Mouse (Mus musculus): Measurements from ENCODE around the gene Ppp1r37.
A peak's percentile ranks its signal among the peaks of the same experiment; 100 is the strongest.
"Not testable (repeated sequence)": the region's sequence is repeated elsewhere in the genome, so short reads cannot be mapped to it uniquely, and the experiment has no call there.

The Ppp1r37 gene

DNA sequence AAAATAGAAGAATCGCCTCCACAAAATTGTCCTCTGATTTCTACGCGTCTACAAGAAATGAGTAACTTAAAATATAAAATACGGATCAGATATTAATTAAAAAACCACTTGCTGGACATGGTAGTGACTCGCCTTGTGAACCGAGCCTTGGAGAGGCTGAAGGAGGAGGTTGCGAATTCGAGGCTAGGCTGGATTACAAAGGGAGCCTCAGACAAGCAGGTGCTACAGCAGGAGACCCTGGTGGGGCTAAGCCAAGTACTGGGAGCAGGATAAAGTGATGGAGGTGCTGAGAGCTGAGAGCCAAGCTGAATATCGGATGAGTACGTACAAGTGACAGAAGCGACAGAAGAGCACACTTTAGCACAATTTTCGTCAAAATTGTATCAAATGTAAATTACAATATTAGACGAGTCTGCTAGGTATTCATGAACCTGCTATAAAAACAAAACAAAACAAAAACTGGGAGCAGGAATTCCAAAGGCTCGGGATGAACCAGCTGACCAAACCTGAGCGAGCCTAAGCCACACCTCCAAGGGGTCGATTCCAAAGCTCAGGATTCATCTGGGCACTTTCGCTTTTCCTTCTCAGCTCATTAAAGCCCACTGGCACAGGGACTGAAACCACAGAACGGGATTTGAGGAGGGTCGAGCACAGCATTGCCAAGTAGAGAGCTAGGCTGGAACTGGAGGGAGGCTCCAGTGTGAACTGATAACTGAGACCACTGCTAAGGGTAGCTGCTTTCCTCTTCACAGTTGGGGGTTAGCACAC, at the start of gene Ppp1r37:
Gene Ppp1r37 (minus strand): TSS at position 434 of the 768 bp plus-strand sequence.
- no peak for DNase-seq (ENCODE audit: low read depth in 1 of 2, low spot score in 2 of 2)

DNA sequence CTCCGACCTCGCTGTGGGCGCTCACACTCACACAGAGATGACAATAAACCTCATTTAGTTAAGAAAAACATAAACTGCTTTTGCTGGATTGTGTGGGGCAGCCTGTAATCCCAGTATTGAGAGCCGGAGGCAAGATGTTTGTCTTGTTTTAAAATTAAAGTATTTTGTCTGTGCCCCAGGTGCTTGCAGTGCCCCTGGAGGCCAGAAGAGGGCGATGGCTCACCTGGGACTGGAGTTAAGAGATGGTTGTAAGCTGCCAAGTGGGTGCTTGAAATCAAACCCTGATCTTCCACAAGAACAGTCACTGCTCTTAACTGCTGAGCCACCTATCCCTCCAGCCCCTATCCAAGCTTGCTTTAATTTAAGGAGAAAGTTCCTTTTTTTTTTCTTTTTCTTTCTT, 48.1 kb upstream of the Ppp1r37 start:
- DNase-seq (ENCODE audit: low read depth in 1 of 2, low spot score in 2 of 2) = no peak

DNA sequence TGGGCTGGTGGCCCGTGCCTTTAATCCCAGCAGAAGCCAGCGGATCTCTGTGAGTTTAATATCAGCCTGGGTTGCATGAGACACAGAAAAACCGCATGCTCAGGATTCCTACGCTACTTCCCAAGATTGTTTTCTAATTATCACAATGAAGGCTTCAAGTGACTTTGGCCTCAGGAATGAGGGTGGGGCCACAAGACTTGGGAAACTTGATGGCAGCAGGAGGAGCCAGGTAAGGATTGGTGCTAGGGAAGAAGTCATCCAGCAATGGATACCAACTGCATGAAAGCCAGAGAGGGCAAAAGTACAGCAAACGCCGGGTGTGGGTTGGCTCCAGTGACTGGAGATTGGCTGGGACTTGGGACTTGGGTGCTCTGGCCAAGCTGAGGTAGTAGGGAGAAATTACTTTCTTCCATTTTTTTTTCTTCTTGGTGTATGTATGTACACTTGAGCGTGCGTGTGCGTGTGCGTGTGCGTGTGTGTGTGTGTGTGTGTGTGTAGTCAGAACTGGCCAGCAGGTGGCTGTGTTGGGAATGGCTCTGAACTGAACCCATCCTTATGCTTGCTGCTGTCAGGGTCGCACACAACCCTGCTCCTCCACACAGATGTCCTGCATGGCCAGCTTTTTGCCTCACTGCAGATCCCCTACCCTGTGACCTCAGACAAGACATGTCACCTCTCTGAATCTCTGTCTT, 46.9 kb upstream of the Ppp1r37 start:
- DNase-seq (ENCODE audit: low read depth in 1 of 2, low spot score in 2 of 2) = no peak

DNA sequence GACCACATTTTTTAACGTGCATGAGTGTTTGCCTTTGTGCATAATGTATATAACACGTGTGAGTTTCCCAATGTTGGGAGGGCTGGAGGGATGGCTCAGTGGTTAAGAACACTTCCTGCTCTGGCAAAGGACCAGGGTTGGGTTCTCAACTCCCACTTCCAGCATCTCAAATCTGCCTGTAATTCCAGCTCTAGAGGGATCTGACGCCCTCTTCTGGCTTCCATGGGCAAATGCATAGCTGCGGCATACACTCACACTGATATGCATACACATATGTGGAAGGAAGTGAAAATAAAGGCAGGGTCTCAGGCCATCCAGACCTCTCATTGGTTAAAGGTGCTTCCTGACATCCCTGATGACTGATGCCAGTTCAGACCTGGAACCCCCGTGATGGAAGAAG, 44.4 kb upstream of the Ppp1r37 start:
- no peak for DNase-seq (ENCODE audit: low read depth in 1 of 2, low spot score in 2 of 2)

DNA sequence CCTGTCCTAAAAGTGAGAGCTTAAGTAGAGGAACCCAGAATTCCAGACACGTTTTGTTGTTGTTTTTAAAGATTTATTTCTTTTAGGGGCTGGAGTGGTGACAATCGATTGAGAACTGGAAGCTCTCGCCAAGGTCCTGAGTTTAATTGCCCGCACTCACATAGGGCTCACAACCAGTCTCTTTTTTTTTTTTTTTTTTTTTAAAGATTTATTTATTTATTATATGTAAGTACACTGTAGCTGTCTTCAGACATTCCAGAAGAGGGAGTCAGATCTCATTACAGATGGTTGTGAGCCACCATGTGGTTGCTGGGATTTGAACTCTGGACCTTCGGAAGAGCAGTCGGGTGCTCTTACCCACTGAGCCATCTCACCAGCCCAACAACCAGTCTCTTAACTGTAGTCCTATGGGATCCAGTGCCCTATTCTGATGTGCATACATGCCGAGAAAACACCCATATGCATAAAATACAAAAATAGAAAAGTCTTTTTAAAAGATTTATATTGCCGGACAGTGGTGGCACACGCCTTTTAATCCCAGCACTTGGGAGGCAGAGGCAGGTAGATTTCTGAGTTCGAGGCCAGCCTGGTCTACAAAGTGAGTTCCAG, 41.8 kb upstream of the Ppp1r37 start:
- DNase-seq (ENCODE audit: low read depth in 1 of 2, low spot score in 2 of 2) = not testable (repeated sequence)

DNA sequence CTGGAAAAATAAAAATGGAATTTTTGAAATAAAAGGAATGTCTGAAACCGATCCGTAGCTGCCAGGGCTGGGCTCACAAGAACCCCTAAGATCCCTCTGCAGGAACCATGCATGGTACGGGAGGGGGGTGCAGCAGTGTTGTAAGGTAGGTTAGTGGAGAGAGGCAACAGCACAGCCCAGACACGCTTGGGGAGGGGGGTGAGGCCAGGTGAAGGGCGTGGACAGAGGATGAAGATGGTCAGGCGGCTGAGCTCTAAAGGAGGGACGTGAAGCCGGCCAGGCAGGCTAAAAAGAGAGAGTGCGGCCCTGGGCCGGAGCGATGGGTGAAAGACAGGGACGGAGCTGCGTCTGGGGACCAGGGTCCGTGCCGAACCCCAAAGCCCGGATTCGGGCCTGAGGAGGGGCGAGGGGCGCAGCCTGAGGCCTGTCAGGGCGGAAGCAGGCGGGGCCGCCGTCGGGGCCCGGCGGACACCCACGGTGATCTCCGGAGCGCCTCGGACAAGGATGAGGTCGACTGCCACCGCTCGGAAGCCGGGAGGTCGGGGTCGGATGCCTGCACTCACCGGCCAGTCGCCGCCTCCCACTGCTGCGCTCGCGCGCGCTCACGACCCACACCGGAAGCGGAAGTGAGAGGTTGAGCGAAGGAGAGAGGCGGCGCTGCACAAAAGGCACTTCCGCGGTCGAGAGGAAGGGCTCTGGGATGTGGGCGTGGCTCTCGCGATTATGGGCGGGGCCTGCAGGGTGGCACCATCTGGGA, 41.2 kb upstream of the Ppp1r37 start, which contains the start of gene Clasrp:
Gene Clasrp (minus strand): TSS at position 638 of the 757 bp plus-strand sequence.
- peak; percentile 90 to 93 for DNase-seq (ENCODE audit: low read depth in 1 of 2, low spot score in 2 of 2)

DNA sequence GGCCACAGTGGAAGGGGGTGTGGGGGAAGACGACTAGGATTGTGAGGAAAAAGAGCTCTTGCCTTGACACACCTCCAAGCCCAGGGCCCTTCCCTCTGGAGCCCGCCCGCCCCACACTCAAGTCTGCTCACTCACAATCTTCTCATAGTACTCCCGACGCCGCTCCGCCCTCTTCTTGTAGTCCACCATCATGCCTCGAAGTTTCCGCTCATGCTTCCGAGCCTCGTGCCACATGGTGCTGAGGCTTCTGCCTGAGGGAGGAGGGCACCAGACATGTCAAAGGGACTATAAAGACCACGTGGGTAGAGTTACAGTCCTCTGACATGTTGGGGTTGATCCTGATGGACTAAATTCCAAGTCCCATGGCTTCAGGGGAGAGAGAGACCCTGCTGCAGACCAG, 40.2 kb upstream of the Ppp1r37 start:
- DNase-seq (ENCODE audit: low read depth in 1 of 2, low spot score in 2 of 2) = no peak

DNA sequence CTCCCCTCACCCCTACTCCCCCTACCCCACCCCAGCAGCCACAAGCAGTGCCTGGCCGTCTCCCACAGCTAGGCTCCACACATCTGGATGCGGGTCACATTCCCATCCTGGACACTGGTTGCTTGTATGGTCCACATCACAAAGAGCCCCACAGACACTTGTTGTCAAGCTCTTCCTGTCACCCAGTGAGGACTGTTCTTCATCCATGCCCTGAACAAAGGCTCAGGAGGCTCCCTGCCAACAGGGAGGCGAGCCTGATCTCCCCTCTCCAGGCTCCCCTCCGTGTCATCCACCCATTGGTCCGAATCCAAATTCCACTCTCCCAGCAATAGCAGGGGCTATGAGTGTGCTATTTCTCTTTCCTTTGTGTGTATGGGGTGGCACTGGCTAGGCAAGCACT, 37.7 kb upstream of the Ppp1r37 start:
- DNase-seq (ENCODE audit: low read depth in 1 of 2, low spot score in 2 of 2) = no peak

DNA sequence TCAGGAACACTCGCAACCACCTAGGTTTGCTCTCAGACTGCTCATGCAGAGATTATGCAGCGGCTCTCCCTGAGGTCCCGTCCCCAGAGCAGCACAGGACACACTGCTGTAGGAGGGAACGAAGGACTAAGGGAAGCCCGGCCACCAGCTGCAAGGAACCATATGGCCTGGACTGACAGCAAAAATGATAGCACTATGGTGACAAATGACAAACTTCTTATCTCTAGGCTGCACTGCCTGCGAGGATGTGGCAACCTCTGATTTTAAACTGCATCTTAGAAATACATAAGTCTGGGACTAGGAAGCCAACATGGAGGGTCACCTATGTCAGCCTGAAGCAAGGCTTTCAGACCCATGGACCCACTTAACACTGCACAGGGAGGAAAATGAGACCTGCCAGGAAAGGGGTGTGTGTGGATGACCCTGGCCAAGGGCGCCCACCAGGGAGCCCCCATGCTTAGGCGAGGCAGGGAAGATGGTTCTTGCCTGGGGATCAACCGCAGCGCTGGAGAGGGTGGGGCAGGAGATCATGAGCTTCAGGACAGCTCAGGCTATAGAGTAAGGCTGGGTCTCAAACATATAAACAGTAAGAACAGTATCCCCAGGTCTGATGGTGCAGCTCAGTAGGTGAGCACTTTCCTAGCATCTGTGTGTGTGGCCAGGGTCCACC, 30.3 kb upstream of the Ppp1r37 start:
- no peak for DNase-seq (ENCODE audit: low read depth in 1 of 2, low spot score in 2 of 2)

DNA sequence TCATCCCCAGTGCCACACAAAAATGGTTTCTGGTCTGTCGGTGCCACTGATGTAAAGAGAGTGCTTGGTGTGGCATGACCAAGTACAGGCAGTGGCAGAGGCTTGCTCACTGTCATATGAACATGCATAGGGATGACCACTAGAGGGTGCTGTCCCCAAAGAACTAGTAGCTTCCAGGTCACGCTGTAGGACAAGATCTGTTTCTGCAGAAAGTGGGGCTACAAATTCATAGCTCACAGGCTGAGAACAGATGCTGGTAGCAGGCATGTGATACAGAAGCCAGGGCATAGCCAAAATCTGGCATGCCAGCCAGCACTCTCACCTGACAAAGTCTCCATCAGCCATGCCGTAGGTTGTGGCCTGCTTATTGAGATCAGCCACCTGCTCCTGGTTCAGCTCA, 27.0 kb upstream of the Ppp1r37 start:
- peak in 1 of 2 experiments; percentile 56 for DNase-seq (ENCODE audit: low read depth in 1 of 2, low spot score in 2 of 2)

DNA sequence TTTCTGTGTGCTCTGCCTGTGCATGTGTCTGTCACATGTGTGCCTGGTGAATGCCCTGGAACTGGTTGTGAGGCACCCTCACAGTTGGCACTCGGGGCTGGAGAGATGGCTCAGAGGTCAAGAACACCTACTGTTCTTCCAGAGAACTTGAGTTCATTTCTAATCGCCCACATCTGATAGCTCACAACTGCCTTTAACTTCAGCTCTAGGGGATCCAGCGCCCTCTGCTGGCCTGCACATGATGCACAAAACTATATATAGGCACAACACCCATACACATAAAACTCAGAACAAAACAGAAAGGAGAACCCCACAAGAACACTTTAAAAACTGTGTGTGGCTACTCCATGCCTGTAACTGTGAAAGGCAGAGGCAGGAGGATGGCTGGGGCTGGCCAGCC, 26.3 kb upstream of the Ppp1r37 start:
- DNase-seq (ENCODE audit: low read depth in 1 of 2, low spot score in 2 of 2) = peak in 1 of 2 experiments; percentile 30

DNA sequence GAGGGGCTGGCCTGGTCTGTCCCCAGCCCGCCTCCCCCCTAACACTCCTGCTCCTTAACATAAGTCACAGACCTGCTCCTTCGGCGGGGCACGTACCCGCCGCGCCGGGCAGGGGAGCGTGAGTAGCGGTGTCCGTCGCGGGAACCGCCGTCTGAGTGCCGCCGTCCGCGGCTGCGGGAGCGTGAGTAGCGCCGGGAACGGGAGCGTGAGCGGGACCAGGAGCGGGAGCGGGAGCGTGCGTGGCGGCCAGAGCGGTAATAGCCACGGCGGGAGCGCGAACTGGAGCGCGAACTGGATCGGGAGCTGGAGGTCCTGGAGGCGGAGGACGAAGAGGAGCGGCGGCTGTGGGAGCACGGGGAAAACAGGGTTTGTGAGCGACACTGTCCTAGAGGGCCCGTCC, 23.4 kb upstream of the Ppp1r37 start:
- no peak for DNase-seq (ENCODE audit: low read depth in 1 of 2, low spot score in 2 of 2)

DNA sequence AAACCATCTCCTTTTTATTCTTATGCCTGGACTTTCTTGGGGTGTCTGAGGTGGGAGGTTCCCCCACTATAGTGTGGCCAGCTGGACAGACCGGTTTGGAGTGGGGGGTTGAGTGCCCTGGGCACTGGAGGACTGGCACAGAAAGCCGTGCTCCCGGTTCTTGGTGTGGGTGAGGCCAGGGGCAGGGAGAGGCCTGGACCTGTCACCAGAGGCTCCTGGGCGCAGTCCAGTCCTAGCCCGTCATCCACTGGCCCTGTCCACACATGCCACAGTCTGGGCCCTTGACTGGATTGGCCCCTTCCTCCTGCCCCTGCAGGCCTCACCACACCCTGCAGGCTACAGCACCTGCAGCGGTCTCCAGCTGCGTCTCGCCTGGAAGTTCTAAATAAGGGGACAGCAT, 17.8 kb upstream of the Ppp1r37 start:
- DNase-seq (ENCODE audit: low read depth in 1 of 2, low spot score in 2 of 2) = no peak

DNA sequence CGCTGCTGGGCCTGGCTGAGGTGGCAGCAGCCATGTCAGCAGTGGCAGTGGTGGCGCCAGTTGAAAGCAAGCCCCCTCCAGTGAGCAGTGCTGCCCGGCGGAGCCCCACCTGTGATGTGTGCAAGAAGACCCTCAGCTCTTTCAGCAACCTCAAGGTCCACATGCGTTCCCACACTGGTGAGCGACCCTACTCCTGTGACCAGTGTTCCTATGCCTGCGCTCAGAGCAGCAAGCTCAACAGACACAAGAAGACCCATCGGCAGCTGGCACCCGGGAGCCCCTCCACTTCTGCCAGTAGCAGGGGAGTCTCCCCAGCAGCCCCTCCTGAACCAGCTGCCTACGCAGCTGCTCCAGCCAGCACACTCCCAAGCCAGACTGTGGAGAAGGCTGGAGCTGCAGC, 16.9 kb upstream of the Ppp1r37 start:
- no peak for DNase-seq (ENCODE audit: low read depth in 1 of 2, low spot score in 2 of 2)

DNA sequence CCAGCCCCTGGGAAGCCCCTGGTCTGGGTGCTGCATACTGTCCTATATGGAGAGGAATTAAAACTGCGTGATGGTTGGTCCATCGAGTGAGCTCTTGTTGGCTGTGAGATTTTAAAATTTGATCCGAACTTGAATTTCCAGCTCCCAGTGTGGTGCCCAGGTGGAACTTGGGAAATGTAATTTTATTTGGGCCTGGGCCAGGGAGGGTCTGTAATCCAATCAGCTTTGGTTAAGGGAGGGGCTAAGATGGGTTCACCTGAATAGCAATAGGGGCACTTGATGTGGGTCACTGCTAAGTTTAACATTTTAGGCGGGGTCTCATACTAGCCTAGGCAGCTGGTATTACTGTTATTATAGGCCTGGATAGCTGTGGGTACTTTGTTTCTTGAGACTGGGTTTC, 15.6 kb upstream of the Ppp1r37 start:
- DNase-seq (ENCODE audit: low read depth in 1 of 2, low spot score in 2 of 2) = no peak

DNA sequence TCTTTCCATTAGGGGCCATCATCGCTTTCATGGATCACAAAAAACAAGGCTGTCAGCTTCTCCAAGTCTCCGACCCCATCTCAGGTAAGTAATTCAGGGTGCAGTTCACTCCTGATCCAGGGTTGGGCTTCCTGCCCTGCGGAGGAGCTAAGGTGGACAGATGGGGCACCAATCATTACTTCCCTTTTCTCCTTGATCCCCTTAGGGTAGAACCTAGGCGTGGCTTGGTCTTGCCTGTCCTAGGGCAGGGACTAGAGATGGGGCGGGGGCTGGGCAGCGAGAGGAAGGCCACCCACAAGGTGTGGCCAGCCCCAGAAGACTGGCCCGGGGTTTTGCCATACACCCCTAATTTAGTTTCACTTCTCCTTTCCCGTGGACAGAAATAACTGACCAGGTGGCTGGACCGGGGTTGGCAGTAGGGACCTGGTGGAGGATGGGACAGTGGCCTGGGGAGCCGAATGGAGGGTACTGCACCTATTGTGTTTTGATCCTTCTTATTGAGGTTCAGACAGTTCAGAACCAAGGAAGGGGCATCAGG, 15.1 kb upstream of the Ppp1r37 start:
- DNase-seq (ENCODE audit: low read depth in 1 of 2, low spot score in 2 of 2) = peak in 1 of 2 experiments; percentile 42

DNA sequence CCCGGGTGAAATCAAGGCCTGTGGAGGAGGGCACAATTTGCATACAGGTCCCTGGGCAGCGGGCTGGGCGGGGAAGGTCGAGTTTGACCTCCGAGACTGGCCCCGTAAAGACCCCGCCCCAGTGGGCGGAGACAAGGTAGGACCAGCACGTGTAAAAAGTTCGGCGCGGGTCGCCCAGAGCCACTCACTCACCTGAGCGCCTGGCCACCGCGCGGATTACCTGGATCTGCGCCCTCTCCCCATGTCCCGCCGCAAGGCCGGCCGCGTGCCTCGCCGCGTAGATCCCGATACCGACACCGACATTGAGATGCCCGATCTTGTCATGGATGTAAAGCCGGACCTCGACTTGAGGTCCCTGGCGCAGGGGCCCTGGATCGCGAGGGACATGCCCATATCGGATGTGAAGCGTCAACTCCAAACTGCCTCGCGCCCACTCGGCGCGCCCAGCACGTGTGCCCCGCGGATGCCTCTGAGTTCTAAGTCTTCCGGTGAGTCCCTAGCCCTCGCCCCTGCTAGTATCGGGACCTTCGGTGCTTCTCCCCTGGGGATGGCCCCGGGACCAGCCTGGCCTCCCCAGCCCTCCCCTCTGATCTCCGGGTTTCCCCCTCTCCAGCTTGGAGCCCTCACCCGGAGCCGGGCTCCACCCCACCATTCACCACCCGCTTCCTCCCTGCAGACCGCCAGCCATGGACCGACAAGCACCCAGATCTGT, 14.4 kb upstream of the Ppp1r37 start, which contains the start of the genes Zfp296 and Gemin7:
Gene Zfp296 (plus strand): TSS at position 147 of the 712 bp plus-strand sequence.
Gene Gemin7 (minus strand): TSS at position 455 of the 712 bp plus-strand sequence.
- no peak for DNase-seq (ENCODE audit: low read depth in 1 of 2, low spot score in 2 of 2)

DNA sequence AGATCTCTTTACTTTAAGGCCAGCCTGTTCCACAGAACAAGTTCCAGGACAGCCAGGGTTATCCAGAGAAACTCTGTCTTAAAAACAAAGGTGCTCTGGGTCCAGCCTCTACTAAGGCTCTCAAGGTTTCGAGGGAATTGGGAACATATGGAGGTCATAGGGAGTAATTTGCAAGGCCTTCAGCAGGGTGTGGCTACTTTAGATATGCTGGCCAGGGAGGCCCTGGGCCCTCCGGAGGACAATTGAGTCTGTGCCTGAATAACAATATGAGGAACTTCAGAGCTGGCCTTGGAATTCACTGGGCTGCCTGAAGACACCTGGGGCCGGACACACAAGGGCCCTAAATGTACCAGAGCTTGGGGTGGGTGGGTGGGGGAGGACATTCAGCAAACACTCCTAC, 12.7 kb upstream of the Ppp1r37 start:
- DNase-seq (ENCODE audit: low read depth in 1 of 2, low spot score in 2 of 2) = no peak

DNA sequence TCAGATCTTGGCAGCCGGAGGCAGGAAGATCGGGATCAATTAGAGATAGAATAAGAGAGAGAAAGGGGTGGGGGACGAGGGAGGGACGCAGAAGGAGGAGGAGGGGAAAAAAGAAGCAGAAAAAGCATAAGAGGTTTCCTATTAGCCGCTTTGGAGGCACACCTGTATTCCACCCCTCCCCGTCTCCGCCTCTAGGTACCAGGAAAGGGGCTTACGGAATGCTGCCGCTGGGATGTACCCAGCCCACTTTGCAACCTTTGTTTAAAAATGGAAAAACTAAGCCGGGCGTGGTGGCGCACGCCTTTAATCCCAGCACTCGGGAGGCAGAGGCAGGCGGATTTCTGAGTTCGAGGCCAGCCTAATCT, 10.9 kb upstream of the Ppp1r37 start:
- DNase-seq (ENCODE audit: low read depth in 1 of 2, low spot score in 2 of 2) = no peak

Data from monocyte, adult 2 months (primary cell).